Mouse (Mus musculus) liver, adult 2 months (tissue): ENCODE results near the gene Ttn. TPM values are rescaled to one million over a fixed set of nuclear protein-coding genes. Genes with fewer than 3 reads are reported as not detected.
A peak's percentile ranks its signal among the peaks of the same experiment; 100 is the strongest.

Experiments
- DNase-seq: peaks from one replicate; pipeline ENCODE4 v3.0.0-alpha.2; 2011; ENCODE audit warnings: low read depth, low spot score; ENCODE audit errors: extremely low read depth
- H3K27ac ChIP-seq: fragments of 200-500 bp; replicated peaks from 2 replicates; pipeline ENCODE4 v1.5.1; 2012; ENCODE audit warnings: low read depth, mild to moderate bottlenecking, control low read depth, inconsistent platforms, low read length; ENCODE audit not compliant: insufficient read depth
- H3K27me3 ChIP-seq: fragments of 200-500 bp; 2 replicates; pipeline ENCODE4 v1.6.1; 2012; ENCODE audit warnings: mild to moderate bottlenecking, moderate library complexity, low read length, inconsistent platforms; ENCODE audit not compliant: control insufficient read depth, insufficient read depth
- H3K36me3 ChIP-seq: fragments of 200-500 bp; 2 replicates; pipeline ENCODE4 v1.6.1; 2012; ENCODE audit warnings: low read length, inconsistent platforms; ENCODE audit not compliant: control insufficient read depth, insufficient read depth
- H3K4me1 ChIP-seq: fragments of 200-500 bp; 2 replicates; pipeline ENCODE4 v1.6.1; 2011; ENCODE audit warnings: low read length; ENCODE audit not compliant: control insufficient read depth, insufficient read depth
- H3K4me3 ChIP-seq: fragments of 200-500 bp; 2 replicates; pipeline ENCODE4 v1.5.1; 2011; ENCODE audit warnings: low read depth, mild to moderate bottlenecking, control low read depth, low read length, moderate library complexity; ENCODE audit not compliant: insufficient read depth
- H3K79me2 ChIP-seq: fragments of 200-500 bp; 2 replicates; pipeline ENCODE4 v1.6.1; 2012; ENCODE audit warnings: inconsistent platforms, mild to moderate bottlenecking, low read length, moderate library complexity; ENCODE audit not compliant: control insufficient read depth, insufficient read depth
- H3K9ac ChIP-seq: fragments of 200-500 bp; 2 replicates; pipeline ENCODE4 v1.6.1; 2012; ENCODE audit warnings: low read depth, mild to moderate bottlenecking, control low read depth, inconsistent platforms, low read length
- CTCF ChIP-seq: fragments of 200-500 bp; IDR thresholded peaks from 2 replicates; pipeline ENCODE4 v1.5.1; 2011; ENCODE audit warnings: low read depth, low read length, control low read depth
- POLR2A ChIP-seq: fragments of 200-500 bp; IDR thresholded peaks from 2 replicates; pipeline ENCODE4 v1.6.1; 2011; ENCODE audit warnings: low read length, control low read depth; ENCODE audit not compliant: insufficient read depth; ENCODE audit errors: extremely low read depth
- WGBS: fragments of 180-500 bp; shearing (Covaris S2); methylation state at CpG from one replicate; pipeline ENCODE4 v1.1.7; 2018; 5-methylcytosine and 5-hydroxymethylcytosine counted together
- polyA plus RNA-seq: library from polyadenylated mRNA; depleted of rRNA; stranded (reverse); fragments of >200 nt; gene quantifications from 2 replicates; pipeline ENCODE4 v1.2.3, GENCODE M21; 2012
- total RNA-seq: library from RNA; depleted of rRNA; stranded (reverse); fragments of >200 nt; gene quantifications from 2 replicates; pipeline ENCODE4 v1.2.3, GENCODE M21; 2014

The Ttn gene
- total and polyA plus RNA-seq, 2 experiments: 0.01 to 4.9 TPM

DNA sequence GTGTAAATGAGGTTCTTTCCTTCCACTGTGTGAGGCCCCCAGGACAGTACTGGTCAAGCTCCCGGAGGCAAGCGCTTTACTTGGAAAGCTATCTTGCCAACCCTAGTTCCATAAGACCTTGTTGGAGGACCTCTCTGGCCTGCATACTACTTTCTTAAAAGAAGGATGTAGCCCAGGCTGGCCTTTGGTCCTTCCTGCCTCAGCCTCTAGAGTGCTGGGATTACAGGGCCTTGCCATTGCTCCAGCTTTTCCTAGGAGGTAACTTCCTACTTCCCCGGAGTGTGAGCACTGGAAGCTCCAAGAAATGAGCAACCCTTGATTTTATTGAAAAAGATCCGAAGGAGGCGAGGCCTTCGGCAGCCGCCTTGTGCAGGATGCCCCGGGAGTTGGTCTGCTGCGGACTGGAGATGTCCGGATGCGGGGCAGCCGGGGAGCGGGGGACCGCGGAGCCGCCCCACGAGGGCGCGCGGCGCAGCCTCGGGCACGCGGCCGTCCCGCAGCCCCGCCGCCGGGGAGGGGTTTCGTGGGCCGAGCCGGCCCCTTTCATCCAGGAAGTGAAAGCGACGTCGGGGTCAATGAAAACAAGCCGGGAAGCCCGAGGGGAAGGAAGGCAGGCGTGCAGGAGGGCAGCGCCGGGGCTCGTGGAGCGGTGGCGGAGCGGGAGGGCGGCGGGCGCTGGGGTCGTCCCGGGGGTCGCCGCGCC is 307.5 kb downstream of the Ttn start, which contains the start of gene Plekha3:
TSS of gene Plekha3 (plus strand) at position 557 of the 703 bp plus-strand sequence.
- DNase-seq: peak; percentile 58
- H3K4me3 ChIP-seq: peak within 1 kb of the TSS; percentile 71
- H3K27me3 ChIP-seq: no peaks in the 10 kb centered on the region
- TF ChIP-seq POLR2A: 0 out of 2 replicates have a peak, but pooled peaks have one; percentile 38
- TF ChIP-seq CTCF: no peak
- H3K9ac ChIP-seq: peak within 1 kb of the TSS; percentile 77
- H3K4me1 ChIP-seq: peaks cover 11% of the 10 kb centered on the region
- peaks cover 15% of the 10 kb centered on the region; the same call in 1 of the 2 replicates for H3K79me2 ChIP-seq
- 5% methylated on average over 48 of the region's 52 CpGs for WGBS
- peak within 1 kb of the TSS; percentile 26 for H3K27ac ChIP-seq
- H3K36me3 ChIP-seq: no peaks in the 10 kb centered on the region

- 54% methylated on average over 7 of the region's 7 CpGs for WGBS
- Histone ChIP-seq H3K79me2 (peaks cover 15% of the 10 kb centered on the region; the same call in 1 of the 2 replicates), H3K27ac (no peak overlapping the region), H3K27me3 (no peaks in the 10 kb centered on the region), H3K9ac (no peak overlapping the region), H3K36me3 (no peaks in the 10 kb centered on the region), H3K4me3 (no peak overlapping the region), H3K4me1 (peaks cover 11% of the 10 kb centered on the region)
- peak; percentile 11; the same call in 1 of the 2 replicates for TF ChIP-seq CTCF
- TF ChIP-seq POLR2A: no peak
- DNase-seq: peak; percentile 26
Observed at GRCm38 (mm10) chr2:76673472-76674081, 308.8 kb downstream of the Ttn start.

DNA sequence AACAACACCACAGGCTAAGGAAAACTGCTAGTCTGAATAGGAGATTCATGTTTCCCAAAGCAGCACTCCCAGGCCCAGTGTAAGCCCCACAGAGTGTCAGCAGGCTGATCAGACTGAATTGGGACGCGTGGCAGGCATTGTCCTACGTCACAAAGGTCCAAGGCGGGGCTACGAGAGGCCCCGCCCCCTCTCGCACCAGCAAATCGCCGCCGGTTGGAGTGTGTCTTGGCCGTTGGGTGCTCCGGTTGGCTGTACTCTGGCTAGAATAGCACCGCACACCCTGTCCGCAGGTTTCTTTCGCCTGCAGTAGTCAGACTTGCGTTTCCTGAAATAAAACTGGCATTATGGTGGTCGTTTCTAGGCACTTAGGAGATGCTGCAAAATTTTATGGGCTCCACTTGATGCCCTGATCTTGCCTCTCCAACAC is 309.4 kb downstream of the Ttn start, which contains the start of gene Fkbp7:
TSS of gene Fkbp7 (minus strand) at position 151 of the 427 bp plus-strand sequence.
- peak within 1 kb of the TSS; percentile 41 for H3K4me3 ChIP-seq
- DNase-seq: peak; percentile 82
- H3K27ac ChIP-seq: peak within 1 kb of the TSS; percentile 53
- H3K9ac ChIP-seq: peak within 1 kb of the TSS; percentile 61
- TF ChIP-seq POLR2A (peak; percentile 58; the same call in 1 of the 2 replicates), CTCF (no peak)
- WGBS: 1% methylated on average over 17 of the region's 17 CpGs
- peaks cover 9% of the 10 kb centered on the region for H3K4me1 ChIP-seq
- no peaks in the 10 kb centered on the region for H3K36me3 ChIP-seq
- H3K27me3 ChIP-seq: no peaks in the 10 kb centered on the region
- H3K79me2 ChIP-seq: peaks cover 12% of the 10 kb centered on the region; the same call in 1 of the 2 replicates

GRCm38 (mm10) chr2:76672134-76672745 is 310.1 kb downstream of the Ttn start:
- WGBS: 27% methylated on average over 9 of the region's 9 CpGs
- Histone ChIP-seq H3K9ac (peak overlapping the region; percentile 61), H3K36me3 (no peaks in the 10 kb centered on the region), H3K27me3 (no peaks in the 10 kb centered on the region), H3K4me1 (peaks cover 9% of the 10 kb centered on the region), H3K27ac (peak overlapping the region; percentile 53), H3K79me2 (peaks cover 12% of the 10 kb centered on the region; the same call in 1 of the 2 replicates), H3K4me3 (peak overlapping the region; percentile 41)
- TF ChIP-seq POLR2A: no peak
- TF ChIP-seq CTCF: no peak
- DNase-seq: peak; percentile 24

GRCm38 (mm10) chr2:76671641-76672040 is 310.7 kb downstream of the Ttn start:
- H3K27me3 ChIP-seq: no peaks in the 10 kb centered on the region
- 79% methylated on average over 6 of the region's 6 CpGs for WGBS
- H3K4me1 ChIP-seq: peaks cover 9% of the 10 kb centered on the region
- H3K79me2 ChIP-seq: peaks cover 12% of the 10 kb centered on the region; the same call in 1 of the 2 replicates
- H3K4me3 ChIP-seq: no peak overlapping the region
- H3K9ac ChIP-seq: no peak overlapping the region
- TF ChIP-seq CTCF: no peak
- no peak for TF ChIP-seq POLR2A
- peaks cover 2% of the 10 kb centered on the region; the same call in 1 of the 2 replicates for H3K36me3 ChIP-seq
- peak; percentile 20 for DNase-seq
- no peak overlapping the region for H3K27ac ChIP-seq
